Mouse (Mus musculus) spleen, postnatal 36 days (tissue): Measurements from ENCODE around the gene Commd7.
A peak's percentile ranks its signal among the peaks of the same experiment; 100 is the strongest.

Experiments
- DNase-seq, 2 experiments: peaks; one replicate each; pipeline ENCODE4 v3.0.0; 2022; ENCODE audit warnings: low spot score in 2 of 2, mixed read lengths in 1 of 2

Commd7 gene

DNA sequence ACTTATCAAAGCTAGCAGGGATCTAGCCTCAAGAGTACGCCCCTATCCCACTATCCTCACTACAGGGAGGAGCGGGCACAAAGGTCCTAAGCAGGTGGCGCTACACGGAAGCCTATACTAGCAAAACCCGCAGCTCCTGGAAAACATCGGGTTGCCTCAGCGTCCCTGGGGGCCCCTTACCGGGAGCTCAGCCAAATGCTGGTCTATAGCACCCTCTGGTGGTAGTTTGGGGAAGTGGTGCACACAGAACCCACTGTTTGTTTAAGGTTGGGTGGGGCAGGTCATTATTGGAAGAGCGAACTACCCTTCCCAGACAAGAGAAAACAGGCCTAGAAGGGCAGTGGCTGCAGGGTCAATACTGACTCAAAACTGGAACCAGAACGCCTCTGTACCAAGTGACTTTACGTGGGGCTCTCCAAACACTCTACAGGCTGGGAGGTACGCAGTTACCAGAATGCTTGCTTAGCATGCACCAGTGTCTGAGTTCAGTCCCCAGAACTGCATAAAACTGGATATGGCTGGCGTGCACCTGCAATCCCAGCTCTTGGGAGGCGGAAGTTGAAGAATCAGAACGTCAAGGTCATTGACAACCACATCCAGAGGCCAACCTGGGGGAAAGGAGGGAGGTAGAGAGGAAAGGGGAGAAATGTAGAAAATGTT is 45.9 kb downstream of the Commd7 start:
- peak; percentile 65 to 67 for DNase-seq

DNA sequence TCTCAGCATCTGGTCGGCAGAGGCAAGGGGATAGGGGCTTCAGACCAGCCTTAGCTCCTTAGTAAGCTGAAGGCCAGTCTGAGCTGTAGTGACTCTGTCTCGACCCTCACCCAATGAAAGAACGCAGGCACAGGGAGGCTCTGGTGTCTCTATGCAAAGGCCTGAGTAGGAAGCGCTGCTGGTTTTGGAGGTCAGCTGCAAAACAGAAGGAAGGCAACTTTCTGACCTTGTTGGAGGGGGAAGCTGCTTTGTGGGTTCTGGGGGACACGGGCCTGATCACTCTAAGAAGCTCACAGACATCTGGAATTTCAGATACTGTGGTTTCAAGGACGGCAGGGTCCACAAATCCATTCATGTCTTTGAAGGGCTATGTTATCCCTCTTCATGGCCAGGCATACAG is 46.6 kb downstream of the Commd7 start:
- no peak for DNase-seq

DNA sequence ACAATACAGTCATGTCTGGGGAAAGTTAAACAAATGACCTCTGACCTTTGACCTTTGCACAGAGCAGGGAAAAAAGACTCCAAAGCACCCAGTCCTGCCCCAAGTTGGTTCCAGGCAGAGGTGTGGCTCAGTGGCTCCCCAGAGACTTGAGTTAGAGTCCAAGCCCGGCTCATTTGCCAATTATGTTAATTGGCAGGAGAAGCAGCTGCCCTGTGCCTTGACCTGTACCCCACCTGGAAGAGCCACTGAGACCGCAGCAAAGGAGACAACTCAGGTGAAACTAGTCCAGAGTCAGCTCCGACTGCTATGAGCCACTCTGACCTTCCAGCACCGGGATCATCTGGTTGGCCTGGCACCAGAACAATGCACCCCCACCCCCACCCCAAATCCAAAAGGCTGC is 48.2 kb downstream of the Commd7 start:
- no peak for DNase-seq

DNA sequence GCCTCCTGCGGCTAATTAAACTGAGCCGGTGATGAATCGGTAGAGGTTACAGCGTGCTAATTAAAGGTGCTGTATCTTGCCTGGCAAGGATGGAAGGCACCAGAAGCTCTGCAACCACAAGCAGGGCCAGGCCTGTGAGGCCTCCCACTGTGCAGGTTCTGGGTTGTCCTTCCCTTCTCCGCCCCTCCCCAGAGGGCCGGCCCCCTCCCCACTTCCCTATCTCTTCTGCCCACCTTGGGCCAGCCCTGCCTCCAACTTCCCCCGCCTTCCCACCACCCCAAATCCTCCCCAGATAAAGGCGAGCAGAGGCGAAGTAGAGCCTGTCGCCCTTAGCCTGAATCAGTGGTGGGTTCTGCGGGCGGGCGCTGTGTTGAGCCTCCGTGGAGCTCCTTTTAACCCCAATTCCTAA is 48.9 kb downstream of the Commd7 start:
- no peak for DNase-seq

DNA sequence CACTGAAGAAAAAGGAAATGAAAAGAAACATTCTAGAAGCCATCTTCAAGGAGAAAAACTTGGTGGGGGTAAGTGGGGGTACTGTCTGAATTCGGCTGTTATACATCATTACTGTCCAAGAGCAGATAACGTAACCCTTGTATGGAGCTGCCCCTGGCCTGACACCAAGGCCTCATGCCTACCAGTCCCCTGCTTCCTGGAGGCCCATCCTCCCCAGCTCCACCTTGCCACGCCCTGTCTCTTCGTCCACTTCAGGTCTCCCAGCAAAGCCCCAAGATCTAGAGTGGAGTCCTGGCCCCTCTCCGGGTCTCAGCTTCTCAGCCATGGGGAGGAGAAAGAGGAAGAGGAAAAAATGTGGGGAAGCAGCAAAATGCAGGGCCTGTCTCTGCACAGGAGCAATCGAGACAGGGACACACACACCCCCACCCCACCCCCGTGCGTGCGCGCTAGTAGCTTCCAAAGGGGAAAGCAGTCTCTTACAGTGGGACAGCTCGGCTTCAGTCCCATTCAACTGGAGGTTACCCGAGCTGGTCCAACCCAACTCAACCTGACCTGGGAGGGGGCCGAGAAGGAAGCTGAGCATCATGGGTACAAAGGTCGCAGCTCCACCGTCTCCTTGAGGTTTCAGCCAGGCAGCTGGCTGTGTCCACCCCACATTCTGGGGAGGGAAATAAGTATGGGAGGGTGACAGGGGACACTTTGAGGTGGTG is 49.5 kb downstream of the Commd7 start:
- no peak for DNase-seq

DNA sequence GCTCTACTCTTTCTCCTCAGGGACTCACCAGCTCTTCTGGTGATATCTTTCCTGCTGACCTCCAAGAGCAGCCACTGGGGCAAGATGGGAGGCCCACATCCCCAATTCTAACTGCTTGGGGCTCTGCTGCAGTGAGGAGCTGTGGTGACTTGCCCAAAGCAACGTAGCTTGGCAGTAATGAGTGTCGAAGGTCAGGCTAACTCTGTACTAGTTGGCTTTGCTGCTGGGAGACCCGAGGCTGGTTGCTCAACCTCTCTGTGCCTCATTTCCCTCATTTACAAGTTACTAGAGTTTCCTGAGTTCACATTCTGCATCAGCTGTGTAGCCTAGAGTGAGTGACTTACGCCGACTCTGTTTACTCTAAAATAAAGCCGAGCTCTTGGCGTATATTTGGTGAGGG is 51.2 kb downstream of the Commd7 start:
- no peak for DNase-seq

DNA sequence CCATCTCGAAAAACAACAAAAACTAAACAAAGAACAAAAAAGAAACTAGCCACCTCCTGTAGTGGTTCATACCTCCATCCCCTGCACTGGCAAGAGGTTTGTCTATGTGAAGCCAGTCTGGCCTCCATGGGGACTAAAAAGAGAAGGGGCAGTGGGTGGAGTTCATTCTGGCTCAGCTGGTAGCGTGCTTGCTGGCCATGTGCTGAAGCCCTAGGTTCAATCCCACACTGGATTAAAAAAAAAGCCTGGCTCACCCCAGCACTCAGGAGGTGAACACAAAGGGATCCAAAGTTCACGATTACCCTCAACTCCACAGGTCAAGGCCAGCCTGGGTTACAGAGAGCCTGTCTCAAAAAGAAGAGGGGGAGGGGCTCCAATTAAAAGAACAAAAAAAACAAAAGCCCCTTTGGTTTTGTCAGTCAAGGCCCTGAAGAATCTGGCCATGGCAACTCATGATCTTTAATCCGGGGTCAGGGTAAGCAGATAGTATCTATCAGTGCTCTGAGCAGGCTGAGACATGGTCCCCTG is 52.1 kb downstream of the Commd7 start:
- no peak for DNase-seq

DNA sequence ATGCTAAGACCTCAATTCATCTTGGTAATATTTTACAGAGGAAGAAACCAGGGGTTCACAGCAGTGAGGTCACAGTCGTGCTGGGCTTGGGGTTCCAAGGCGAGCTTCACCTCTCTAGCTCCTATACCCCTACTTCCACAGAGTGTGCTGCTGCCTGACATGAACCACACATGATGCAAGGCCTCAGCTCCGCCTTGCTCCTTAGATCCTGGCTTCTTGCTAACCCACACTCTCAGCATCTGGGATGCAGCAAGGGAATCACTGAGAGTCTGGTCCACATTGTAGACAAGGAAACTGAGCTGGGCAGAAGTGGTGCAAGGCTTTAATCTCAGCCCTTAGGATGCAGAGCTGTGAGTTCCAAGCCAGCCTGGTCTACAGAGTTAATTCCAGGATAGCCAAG is 52.5 kb downstream of the Commd7 start:
- no peak for DNase-seq

DNA sequence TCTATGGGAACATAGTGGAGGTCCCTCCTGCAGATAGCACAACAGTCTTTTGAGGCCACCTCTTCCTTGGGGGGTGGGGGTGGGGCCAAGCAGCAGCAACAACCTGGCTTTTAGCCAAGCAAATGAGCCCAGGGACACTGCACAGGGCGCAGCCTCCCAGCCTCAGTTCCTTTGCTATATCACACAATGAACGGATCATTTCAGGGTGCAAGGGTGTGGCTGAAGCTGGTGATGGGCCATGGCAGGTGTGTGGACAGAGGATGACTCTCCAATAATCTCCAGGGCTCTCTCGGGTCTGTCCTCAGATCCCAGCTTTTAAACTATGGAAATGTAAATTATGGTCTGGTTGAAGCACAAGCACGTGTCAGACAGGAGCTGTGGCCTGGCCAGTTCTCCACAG is 55.5 kb downstream of the Commd7 start:
- no peak for DNase-seq

DNA sequence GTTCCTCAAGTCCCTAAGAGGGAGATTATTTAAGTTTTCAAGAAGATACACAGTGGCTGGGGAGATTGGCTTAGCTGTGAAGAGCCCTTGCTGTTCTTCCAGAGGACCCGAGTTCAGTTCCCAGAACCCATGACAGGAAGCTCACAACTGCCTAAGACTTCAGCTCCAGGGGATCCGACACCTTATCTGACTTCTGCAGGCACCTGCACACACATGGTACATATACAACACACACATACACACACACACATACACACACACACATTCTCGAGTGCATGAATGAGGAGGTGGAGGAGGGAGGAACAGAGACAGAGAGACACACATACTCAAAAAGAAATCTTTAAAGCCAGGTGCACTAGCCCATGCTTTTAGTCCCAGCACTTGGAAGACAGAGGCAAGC is 56.4 kb downstream of the Commd7 start:
- no peak for DNase-seq

DNA sequence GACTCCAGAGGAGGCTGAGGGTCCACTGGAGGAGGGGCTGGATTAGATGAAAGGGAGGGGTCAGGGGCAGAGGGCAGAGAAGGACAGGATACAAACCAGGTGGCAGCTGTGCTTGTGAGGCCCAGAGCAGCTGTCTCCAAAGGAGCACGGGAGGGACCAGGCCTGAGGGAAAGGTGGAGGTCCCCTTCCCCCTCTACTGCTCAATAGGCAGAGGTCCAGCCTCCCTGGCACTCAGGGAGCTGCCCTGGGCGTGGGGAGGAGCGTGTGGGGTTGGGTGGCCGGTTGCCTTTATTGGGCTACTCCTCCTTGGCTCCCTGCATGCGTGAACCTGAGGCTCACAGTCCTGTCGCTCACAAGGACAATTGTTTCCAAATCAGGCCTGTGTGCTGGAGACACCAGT is 57.0 kb downstream of the Commd7 start:
- no peak for DNase-seq

DNA sequence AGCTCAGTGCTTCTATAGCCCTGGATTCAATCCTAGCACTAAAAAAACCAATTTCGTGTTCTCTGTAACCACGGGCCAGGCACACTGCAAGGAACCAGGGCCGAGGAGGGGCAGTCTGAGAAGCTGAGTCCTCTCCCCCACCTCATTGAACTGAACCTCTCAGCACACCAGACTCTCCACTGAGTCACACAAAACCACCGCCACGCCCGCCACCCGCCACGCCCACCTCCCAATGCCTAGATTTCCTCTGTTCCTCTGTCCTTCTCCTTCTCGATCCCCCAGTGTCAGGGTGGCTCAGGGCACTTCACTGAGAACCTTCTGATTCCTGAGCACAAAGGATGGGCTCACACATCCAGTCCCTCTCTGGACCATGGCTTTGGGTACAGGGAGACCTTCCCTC is 59.5 kb downstream of the Commd7 start:
- DNase-seq = no peak

DNA sequence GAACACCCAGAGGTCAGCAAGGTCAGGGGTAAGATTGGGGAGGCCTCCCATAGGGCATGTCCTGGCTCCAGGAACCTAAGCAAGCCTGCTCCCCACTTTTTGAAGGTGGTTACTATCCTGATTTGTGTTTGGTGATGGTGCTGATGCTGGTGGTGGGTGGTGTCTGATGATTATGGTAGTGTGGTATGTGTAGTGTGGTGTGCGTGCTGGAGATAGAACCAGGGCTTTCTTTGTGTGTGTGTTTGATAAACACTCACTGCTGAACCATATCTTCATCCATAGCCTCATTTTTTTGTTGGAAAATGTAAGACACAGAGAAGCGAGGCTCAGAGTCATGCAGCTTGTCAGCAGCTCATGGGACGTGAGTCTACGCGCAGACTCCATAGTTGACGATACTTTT is 64.0 kb downstream of the Commd7 start:
- DNase-seq = no peak

DNA sequence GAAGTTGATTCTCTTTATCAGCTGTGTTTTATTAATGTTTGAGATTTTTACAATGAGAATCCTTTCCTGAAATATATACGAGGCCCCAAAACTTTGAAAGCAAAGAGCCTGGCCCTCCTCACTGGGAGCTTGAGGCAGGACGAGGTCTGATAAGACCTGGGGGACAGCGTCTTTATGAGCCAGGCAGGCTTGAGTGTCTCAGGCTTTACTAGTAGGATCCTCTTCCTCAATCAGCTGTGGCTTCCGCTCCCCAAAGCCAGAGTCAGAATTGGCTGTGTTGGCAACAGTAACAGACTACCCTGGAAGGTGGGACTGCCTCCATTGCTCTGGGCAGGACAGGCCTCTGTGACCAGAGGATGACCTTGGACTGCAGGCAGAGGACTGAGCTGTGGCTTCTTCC is 64.6 kb downstream of the Commd7 start:
- no peak for DNase-seq
